Mouse (Mus musculus) retina, postnatal 7 days (tissue): ENCODE data around the gene Izumo4.

Experiments
- DNase-seq: peaks from one replicate; pipeline ENCODE4 v3.0.0-alpha.2; 2012; ENCODE audit warnings: low read depth, low spot score

Izumo4 gene

GRCm38 (mm10) chr10:80701721-80702535 lies at the start of gene Izumo4, which contains the start of gene Mob3a:
Gene Izumo4, plus strand, starts transcription at chr10:80702184.
Gene Mob3a, minus strand, starts transcription at chr10:80701977.
- DNase-seq, result peak; percentile 99

GRCm38 (mm10) chr10:80653156-80653720 lies 48.7 kb upstream of the Izumo4 start:
- no peak for DNase-seq

DNA sequence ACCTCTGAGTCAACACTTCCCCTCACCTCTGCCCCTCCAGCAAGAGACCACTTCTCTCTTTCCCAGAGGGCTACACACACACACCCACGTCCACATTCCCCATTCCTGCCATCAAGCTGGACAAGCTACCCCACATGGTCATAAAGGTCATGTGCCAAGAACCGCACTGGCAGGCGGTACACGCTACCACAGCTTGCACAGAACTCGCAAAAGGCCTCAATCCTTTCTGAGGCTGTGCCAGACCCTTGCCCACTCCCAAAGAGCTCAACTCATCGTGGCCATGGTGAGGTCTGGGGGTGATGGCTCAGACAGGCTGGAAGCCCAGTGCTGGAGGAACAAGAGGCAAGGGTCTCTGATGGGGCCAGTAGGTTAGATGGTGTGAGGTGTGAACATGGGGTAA lies 47.1 kb upstream of the Izumo4 start:
- no peak for DNase-seq

- no peak for DNase-seq
Observed at GRCm38 (mm10) chr10:80655406-80656129, 46.4 kb upstream of the Izumo4 start.

GRCm38 (mm10) chr10:80656130-80656862 lies 45.7 kb upstream of the Izumo4 start:
- DNase-seq, result peak; percentile 94

DNA sequence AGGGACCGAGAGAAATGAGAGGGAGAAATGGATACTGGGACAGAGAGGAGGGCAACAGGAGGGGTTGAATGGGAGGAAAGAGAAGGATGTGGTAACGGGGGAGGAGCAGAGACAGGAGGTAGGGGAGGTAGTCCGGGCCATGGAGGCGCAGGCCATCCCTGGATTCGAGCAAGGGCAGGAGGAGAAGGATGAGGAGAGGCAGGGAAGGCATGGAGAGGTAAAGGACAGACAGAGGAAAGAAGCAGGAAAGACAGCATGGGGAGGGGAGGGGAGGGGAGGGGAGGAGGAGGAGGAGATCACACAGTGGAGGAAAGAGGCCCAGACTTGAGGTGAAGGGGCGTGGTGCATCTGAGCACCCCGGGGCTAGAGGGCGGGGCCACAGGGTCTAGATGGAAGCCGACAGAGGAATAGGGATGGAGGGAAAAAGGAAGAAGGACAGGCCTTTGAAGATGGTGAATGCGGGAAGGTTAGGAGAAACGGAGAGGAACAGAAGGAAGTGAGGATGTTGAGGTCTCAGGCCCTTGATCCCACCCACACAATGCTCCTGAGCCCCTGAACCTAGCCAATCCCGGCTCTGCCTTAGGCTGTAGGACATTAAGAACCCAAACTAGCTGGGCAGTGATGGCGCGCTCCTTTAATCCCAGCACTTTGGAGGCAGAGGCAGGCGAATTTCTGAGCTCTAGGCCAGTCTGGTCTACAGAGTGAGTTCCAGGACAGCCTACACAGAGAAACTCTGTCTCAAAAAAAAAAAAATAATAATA lies 44.9 kb upstream of the Izumo4 start, which contains the start of gene Btbd2:
TSS of gene Btbd2 (minus strand) at position 209 of the 761 bp plus-strand sequence.
- no peak for DNase-seq

- DNase-seq, result no peak
Observed at GRCm38 (mm10) chr10:80658194-80658840, 43.7 kb upstream of the Izumo4 start.

DNA sequence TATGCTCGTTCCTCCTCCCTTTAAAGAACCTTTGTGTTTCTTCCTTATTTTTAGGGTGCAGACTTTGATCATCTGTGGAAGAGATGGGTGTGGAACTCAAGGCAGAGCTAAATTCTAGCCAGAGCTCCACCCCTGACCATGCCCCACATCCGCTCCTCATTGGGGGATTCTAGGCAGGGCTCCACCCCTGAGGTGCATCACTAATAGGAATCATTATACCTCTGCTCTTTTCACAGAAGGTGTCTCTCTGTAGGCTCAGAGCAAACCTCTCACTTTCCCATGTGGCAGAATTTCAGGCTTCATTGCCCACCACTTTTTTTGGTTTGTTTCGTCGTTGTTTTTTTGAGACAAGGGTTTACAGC lies 43.2 kb upstream of the Izumo4 start:
- DNase-seq, result no peak

DNA sequence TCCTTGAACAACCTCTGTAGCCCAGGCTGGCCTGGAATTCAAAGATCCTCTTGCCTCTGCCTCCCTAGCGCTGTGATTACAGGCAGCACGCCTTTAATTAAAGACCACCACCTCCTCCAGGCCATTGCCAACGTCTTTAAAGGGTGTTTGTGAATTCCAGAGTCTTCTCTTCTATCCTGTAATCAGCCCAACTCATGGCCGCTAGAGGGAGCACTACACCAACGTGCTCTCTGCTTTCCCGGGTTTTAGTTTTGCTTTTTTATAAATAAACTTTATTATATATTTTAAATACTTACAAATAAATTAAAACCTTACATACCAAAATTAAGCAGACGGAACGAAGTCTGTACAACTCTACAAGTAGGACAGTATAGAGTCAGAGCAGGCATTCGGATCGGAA lies 42.8 kb upstream of the Izumo4 start:
- DNase-seq, result peak; percentile 67

GRCm38 (mm10) chr10:80661149-80661548 lies 40.8 kb upstream of the Izumo4 start:
- no peak for DNase-seq

DNA sequence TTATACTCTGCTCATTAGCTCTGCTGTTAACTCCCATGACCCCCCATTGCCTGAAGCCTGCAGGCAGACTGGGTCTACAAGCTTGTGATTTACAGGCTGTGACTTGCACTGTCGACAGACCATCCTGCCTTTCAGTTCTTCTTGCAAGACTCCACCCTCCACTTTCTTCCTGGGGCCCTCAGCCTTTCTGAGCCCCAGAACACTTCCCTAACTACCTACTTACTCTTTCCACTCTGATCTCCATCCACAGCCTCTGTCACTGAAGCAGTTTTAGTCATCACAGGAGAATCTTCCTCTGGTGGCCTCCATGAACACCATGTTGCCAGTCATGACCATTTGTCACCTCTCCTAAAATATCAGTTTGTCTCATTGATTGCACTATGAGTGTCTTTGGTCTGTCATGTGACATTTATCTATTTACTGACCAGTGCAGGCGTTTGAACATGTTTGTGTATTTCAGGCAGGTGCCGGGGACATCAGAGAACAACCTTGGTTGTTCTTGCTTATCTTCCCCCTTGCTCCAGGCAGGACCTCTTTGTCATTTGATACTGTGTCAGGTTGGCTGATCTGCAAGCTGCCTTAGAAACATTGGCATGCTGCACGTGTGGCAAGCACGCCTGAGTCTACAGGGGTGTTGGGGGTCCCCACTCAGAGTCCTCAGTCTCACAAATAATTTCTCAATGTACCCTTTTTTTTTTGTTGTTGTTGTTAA lies 38.3 kb upstream of the Izumo4 start:
- DNase-seq, result no peak

GRCm38 (mm10) chr10:80664197-80665015 lies 37.6 kb upstream of the Izumo4 start:
- DNase-seq, result no peak

GRCm38 (mm10) chr10:80665016-80665380 lies 37.0 kb upstream of the Izumo4 start:
- no peak for DNase-seq

- no peak for DNase-seq
Observed at GRCm38 (mm10) chr10:80665459-80665858, 36.5 kb upstream of the Izumo4 start.

GRCm38 (mm10) chr10:80665981-80666733 lies 35.8 kb upstream of the Izumo4 start:
- no peak for DNase-seq

- no peak for DNase-seq
Observed at GRCm38 (mm10) chr10:80666837-80667412, 35.1 kb upstream of the Izumo4 start.

DNA sequence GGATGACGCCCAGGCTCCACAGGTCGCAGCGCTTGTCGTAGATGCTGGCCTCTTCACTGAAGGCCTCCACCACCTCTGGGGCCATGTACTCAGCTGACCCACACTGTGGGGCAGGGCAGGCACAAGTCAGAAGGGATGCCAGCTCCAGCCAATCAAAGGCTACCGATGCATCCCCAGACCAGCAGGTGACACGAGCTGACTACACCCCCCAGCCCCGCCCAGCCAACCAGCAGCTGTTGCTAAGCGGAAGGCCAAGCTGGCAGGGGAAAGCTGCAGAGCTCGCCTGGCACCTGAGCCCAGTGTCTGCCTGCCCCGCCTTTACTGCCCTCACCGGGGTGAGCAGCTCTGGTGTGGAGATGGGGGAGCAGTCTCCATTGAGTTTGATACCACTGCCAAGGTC lies 33.4 kb upstream of the Izumo4 start:
- no peak for DNase-seq

GRCm38 (mm10) chr10:80669018-80669417 lies 33.0 kb upstream of the Izumo4 start:
- no peak for DNase-seq
